Mouse (Mus musculus): ENCODE results near the gene Zfp488.
A peak's percentile ranks its signal among the peaks of the same experiment; 100 is the strongest.

Zfp488 gene

DNA sequence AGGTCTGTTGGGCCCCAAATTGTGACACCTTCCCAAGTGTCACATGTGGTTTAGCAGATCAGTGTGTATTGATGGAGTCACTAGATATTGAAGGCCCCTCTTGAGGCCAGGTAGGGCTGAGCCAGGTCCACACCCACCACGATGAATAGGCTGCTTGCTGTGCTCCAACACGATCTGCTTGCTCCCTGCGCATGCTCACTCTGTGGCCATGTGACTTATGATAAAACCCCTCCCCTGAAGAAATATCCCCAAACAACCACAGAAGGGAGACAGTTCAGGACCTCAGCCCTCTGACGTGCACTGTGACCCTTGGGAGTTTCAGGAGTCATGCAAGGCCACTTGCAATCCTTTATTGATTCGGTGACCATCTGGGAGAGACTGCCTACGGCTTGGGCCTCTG is 32.4 kb downstream of the Zfp488 start:
- no peak for DNase-seq (ENCODE audit: low spot score)

DNA sequence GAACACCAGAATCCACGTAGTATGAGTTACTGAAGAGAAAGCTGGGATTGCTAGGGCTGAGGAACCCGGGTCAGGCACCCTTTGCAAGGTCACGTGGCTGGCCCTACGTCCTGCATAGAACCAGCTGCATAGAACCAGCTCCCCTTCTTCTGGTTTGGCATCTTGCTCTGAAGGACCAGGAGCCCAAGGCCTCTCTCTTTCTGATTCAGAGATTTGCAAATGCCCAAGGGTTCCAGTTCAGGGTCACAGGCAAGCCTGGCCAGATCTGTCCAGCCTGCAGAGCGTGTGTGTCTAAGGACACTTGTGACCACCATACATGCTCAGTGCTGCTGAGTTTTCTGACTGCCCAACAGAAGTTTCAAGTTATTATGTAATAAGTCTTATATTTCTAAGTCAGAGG is 36.3 kb downstream of the Zfp488 start:
- no peak for DNase-seq (ENCODE audit: low spot score)

DNA sequence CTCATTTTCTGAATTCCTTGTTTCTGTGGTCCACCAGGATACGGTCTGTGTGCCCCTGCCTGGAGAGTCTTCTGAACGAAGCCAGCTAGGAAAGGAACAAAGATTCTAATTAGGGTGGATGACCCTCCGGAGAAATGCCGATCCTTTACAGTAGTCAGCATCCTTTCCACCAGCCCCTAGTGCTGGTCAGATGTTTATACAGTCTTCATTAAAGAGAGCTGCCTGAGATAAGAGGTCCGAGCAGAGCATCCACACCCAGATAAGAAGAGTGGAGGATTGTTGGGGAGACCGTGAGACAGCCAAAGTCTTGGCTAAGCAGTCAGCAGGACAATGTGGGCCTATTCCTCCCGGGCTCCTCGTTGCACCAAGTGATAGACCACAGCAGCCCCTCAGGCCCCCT is 37.8 kb downstream of the Zfp488 start, which contains the start of gene Gdf2:
Gdf2 (plus strand) TSS at position 301 of the 400 bp plus-strand sequence.
- DNase-seq (ENCODE audit: low spot score), result no peak

DNA sequence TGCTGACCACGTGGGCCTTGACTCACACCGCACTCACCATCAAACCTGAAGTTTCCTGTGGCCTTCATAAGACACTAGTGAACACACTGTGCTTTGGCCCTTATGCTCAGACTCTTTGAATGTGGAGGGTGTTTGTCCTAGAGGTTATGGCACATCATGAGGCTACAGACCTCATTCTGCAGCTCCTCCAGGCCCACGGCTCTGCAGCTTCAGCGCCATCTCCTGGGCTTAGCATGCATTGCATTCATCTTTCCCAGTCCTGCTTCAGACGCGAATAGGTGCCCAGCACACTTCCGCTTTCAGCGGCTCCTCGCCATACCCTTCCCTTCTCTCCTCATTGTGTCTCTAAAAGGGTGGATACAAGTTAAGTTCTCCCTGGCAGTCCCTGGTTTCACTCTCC is 39.4 kb downstream of the Zfp488 start:
- DNase-seq (ENCODE audit: low spot score), result peak; percentile 53

DNA sequence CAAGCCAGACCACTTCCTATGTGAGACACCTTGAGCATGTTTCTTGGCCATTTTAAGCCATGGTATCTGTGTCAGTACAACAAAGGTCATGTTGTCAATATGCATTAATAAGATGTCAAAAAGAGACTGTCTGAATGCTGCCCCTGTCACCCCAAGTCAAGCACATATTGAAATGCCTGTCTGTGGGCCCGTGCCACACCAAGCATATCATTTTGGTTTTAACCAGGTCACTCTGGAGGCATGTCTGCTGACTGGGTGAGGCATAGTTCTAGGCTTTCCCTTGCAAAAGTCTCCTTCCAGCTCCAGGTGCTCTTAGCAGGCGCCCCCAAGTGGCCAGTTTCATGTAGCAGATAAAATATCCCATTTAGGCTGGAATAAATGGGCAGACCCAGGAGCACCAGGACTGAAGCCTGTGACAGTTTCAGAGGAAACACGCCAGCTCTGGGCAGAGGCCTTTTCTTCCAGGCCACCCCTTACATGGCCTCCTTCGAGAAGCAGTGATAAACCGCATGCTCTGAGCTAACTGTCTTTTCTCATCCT is 44.7 kb downstream of the Zfp488 start:
- no peak for DNase-seq (ENCODE audit: low spot score)

DNA sequence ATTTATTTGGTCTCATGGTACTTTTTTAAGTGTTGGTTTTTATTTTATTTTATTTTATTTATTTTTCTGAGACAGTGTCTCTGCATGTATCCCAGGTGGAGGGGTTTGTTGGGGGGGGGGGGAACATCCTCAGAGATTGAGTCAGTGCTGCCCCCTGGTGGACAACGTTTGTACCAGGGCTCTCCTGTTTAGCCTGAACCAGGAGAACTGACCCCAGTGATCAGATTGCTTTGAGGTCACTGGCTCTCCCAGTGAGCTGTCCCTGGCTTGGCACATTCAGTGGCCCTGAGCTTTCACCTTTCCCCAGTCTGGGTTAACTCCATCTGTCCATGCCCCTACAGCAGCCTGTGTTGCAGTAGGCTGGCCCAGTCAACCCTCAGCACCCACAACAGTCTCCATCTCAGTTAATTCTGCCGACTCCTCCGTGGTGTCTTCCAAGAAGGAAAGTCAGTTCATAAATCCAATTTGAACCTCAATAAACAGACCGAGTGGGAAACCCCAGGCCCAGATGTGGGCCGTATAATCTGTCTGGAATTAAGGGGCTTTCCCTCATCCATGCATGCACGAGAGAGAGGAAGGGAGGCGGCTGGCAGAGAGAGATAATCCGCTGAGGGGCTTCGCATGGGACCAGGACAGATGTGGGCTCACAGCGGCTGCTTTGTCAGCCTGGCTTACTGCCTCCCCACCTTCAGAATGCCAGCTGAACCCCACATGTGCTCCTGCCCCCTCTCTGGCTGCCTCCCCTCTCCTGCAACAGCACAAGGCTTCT is 45.4 kb downstream of the Zfp488 start:
- DNase-seq (ENCODE audit: low spot score), result no peak

DNA sequence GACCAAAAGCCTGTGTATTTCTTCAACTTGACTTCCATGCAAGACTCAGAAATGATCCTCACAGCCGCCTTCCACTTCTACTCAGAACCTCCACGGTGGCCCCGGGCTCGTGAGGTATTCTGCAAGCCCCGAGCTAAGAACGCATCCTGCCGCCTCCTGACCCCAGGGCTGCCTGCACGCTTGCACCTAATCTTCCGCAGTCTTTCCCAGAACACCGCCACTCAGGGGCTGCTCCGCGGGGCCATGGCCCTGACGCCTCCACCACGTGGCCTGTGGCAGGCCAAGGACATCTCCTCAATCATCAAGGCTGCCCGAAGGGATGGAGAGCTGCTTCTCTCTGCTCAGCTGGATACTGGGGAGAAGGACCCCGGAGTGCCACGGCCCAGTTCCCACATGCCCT is 46.7 kb downstream of the Zfp488 start:
- no peak for DNase-seq (ENCODE audit: low spot score)

DNA sequence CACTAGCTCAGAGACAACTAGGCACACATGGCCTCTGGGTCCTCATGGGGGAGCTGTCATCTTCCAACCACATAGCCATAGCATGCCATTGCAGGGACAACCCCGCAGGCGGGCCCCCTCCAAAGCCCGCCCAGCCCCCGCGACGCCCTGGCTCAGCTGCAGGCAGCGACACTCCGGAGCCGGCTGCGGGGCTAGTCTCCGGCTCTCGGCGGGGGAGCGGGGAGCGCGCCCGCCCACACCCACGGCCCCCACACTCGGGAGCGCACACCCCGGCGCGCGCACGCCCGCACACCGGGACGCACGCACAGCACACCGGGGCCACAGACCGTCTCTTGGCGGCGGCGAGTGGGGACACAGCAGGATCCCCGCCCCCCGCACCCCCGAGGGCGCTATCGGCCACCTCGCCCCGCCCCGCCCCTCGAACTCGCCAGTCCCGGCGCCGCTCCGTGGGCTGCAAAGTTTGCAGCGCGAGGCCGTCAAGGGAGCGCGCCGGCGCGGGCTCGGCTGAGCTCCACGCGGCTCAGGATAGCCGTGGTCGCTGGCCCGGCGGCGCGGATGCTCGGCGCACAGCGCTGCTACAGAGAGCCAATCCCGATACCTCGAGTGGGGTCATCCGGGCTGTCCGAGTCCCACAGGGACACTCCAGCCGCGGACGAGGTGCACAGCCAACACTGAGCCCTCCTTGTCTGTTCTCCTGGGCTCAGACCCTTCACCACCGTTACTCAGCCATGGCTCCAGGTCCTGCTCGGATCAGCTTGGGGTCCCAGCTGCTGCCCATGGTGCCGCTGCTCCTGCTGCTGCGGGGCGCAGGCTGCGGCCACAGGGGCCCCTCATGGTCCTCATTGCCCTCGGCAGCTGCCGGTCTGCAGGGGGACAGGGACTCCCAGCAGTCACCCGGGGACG is 55.1 kb downstream of the Zfp488 start, which contains the start of gene Gdf10:
Gdf10 (plus strand) TSS at position 420 of the 903 bp plus-strand sequence.
- no peak for DNase-seq (ENCODE audit: low spot score)

DNA sequence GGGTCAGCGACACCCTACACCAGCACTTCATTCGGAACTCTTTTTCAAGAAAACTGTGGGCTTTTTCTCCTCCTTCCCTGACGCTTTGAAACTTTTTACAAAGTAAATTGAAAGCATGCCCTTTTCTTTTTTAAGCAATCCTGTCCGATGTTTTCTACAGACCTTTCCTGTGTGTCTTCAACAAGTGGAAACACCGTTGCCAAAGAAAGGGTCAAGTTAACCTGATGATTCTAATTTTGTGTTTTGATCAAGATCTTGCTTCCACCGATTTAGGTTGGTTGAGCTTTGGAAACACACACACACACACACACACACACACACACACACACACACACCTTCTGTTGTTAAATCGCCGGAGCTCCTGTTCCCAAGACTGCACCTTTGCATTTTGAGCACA is 55.8 kb downstream of the Zfp488 start:
- DNase-seq (ENCODE audit: low spot score), result no peak

DNA sequence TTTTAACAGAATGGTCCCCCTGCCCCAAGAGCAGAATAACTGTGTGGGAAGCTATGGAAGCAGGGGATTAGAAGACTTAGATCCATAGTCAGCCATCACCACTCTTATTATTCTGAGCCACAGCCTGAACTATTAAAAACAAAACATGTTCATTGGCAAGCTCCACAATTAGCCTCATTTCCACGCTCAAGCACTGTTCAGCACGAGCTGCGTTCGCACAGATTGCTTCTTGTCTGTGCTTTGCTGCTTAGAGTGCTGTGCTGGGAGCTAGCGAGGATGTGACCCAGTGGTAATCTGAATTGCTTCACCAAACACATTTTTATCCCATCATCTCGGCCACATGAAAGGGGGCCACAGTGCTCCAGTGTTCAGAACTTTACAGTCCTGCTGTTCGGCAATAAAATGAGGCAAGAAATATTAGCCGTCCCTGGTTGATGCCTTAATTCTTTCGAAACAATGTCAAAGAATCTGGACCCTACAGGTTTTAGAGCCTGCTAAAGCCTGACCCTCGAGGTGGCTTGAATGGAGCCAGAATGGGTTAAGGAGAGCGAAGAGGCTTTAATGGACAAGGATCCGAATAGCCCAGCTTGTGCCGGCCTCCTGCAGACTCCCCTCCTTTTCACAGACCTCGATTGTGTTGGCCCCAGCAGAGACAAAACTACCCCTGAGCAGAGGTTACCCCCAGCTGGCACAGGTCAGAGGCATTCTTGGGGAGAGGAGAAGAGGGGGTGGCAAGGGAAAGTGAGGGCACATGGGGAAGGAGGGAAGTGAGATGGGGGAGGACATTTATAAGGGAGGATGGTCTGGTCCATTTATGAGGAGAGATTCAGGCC is 57.6 kb downstream of the Zfp488 start:
- DNase-seq (ENCODE audit: low spot score), result no peak
